Mouse (Mus musculus) liver, postnatal 0 days (tissue): ENCODE data around the gene Matn4.

Experiments
- CTCF ChIP-seq: sonication (generic); IDR thresholded peaks from 2 replicates; pipeline ENCODE4 v1.5.1; 2016; ENCODE audit warnings: antibody characterized with exemption, low read depth
- EP300 ChIP-seq: IDR thresholded peaks from 2 replicates; pipeline ENCODE4 v1.6.1; 2016; ENCODE audit warnings: antibody characterized with exemption, low read depth, mild to moderate bottlenecking

GRCm38 (mm10) chr2:164421979-164422378, 17.0 kb upstream of the Matn4 start:
- TF ChIP-seq CTCF (no peak), EP300 (no peak)
